In genomic region chr15:86164718-86165345, GRCm38 (mm10) we compare ENCODE assay signal across 18 mouse cellular contexts. TPM values are rescaled to one million over a fixed set of nuclear protein-coding genes. Genes with fewer than 3 reads are reported as not detected.
DNase-seq lines count a peak whose midpoint lies in the region; ATAC-seq and TF ChIP-seq lines count a peak whose summit lies in the region.
"Had no signal": no experiment of that assay in that cellular context is flagged by ENCODE, and none has a peak within 500 bp of the region (broad histone marks: within the 10 kb centered on the region; RNA-seq: fewer than 3 reads in every experiment).

No protein-coding gene starts in this region.

- H3K4me1 ChIP-seq in testis, adult 2 months (ENCODE audit: control insufficient read depth, insufficient read depth, low read length), result peaks cover 12% of the 10 kb centered on the region
- H3K4me1 ChIP-seq in limb, embryonic 14.5 days (ENCODE audit: control insufficient read depth, insufficient read depth, low read length), result 0 out of 2 replicates have a peak, but pooled peaks cover 4% of the 10 kb centered on the region

- no peaks in the 10 kb centered on the region for H3K9me3 ChIP-seq in limb, embryonic 14.5 days (ENCODE audit: control insufficient read depth, low read length)

- peak; percentile 90 for DNase-seq in heart, adult 11 months
- no peak for DNase-seq in heart, adult 9 months (ENCODE audit: low spot score in 2 of 2)
- DNase-seq in testis, postnatal 10 days (ENCODE audit: low spot score), result no peak
- no peak for DNase-seq in limb, embryonic 14.5 days (ENCODE audit: low spot score)
- peak; percentile 63 for DNase-seq in testis, postnatal 14 days (ENCODE audit: low spot score)
- no peak for DNase-seq in embryo, embryonic 10 days (ENCODE audit: low spot score)
- DNase-seq: adrenal gland, adult 8-10 months; cerebellum, adult 18-20 months; cerebellum, adult 9-11 months; cerebellum, postnatal 36 days; forebrain, postnatal 0 days; gastrocnemius, postnatal 14 days; heart, postnatal 36 days had no signal

- H3K9ac ChIP-seq in limb, embryonic 14.5 days (ENCODE audit: low read depth, low read length, severe bottlenecking), result no peak overlapping the region
- H3K9ac ChIP-seq: forebrain, postnatal 0 days; heart, embryonic 13.5 days; hindbrain, embryonic 12.5 days had no signal

- 0 out of 2 replicates have a peak, but pooled peaks have one; percentile 25 for ATAC-seq in limb, embryonic 14.5 days (ENCODE audit: low FRiP score, low read depth)
- ATAC-seq: forebrain, postnatal 0 days; hindbrain, embryonic 16.5 days; inflammation-experienced regulatory T-cells, adult 6 months had no signal

- TF ChIP-seq CTCF in testis, adult 2 months (IDR thresholded peaks at IDR 0.05; ENCODE audit: control insufficient read depth, insufficient read depth, insufficient replicate concordance, low read depth, low read length), result no peak

- TF ChIP-seq POLR2A in testis, adult 2 months (IDR thresholded peaks at IDR 0.05; ENCODE audit: control insufficient read depth, low read depth, low read length), result no peak
- no peak for TF ChIP-seq POLR2A in limb, embryonic 14.5 days (IDR thresholded peaks at IDR 0.05; ENCODE audit: borderline replicate concordance, extremely low read depth, insufficient read depth, insufficient read length)

- H3K36me3 ChIP-seq in testis, adult 2 months (ENCODE audit: control insufficient read depth, insufficient read depth, low read length), result peaks cover 2% of the 10 kb centered on the region; the same call in 1 of the 2 replicates
- peaks cover 25% of the 10 kb centered on the region for H3K36me3 ChIP-seq in limb, embryonic 14.5 days (ENCODE audit: control insufficient read depth, insufficient read depth, low read length)

- peak overlapping the region; percentile 33 for H3K27ac ChIP-seq in testis, adult 2 months (ENCODE audit: control insufficient read depth, insufficient read depth, low read depth, low read length)
- no peak overlapping the region for H3K27ac ChIP-seq in limb, embryonic 14.5 days (replicated peaks; ENCODE audit: low read depth, low read length)
- H3K27ac ChIP-seq: heart, embryonic 13.5 days; hindbrain, embryonic 12.5 days had no signal

- 71% methylated on average over 21 of the region's 21 CpGs for WGBS in limb, embryonic 14.5 days

- no peak overlapping the region for H3K4me2 ChIP-seq in limb, embryonic 14.5 days (replicated peaks; ENCODE audit: low read depth, low read length, severe bottlenecking)
- H3K4me2 ChIP-seq: heart, embryonic 13.5 days; hindbrain, embryonic 12.5 days had no signal

- H3K27me3 ChIP-seq in testis, adult 2 months (ENCODE audit: control insufficient read depth, insufficient read depth, low read length), result no peaks in the 10 kb centered on the region
- H3K27me3 ChIP-seq in limb, embryonic 14.5 days (ENCODE audit: control insufficient read depth, insufficient read depth, low read length), result no peaks in the 10 kb centered on the region
- H3K27me3 ChIP-seq: heart, embryonic 13.5 days; hindbrain, embryonic 12.5 days had no signal

- H3K4me3 ChIP-seq in testis, adult 2 months (ENCODE audit: control insufficient read depth, low read depth, low read length), result peak overlapping the region; percentile 61
- H3K4me3 ChIP-seq in limb, embryonic 14.5 days (replicated peaks; ENCODE audit: low read length), result no peak overlapping the region
- H3K4me3 ChIP-seq: heart, embryonic 13.5 days; hindbrain, embryonic 12.5 days had no signal

RNA-seq across cellular contexts. Expression of gene Cerk, which starts 21.1 kb away (rescaled TPM):
- 61.5 and 61.7 TPM in 2 replicates for polyA plus RNA-seq in testis, adult 2 months (2012; rRNA removed)
- polyA plus RNA-seq in limb, embryonic 14.5 days (2012; rRNA removed), result 20.4 and 23.3 TPM in 2 replicates
- polyA plus RNA-seq in limb, embryonic 14.5 days (2014; fragmentation: Nextera tagmentation; extraction: Ambion mirVana), result 18.0 and 19.7 TPM in 2 replicates

RNA-seq across cellular contexts. Expression of gene Tbc1d22a, which starts 49.4 kb away (rescaled TPM):
- polyA plus RNA-seq in testis, adult 2 months (2012; rRNA removed), result 19.5 and 23.0 TPM in 2 replicates
- 15.5 and 21.3 TPM in 2 replicates for polyA plus RNA-seq in limb, embryonic 14.5 days (2012; rRNA removed)
- 8.7 and 10.3 TPM in 2 replicates for polyA plus RNA-seq in limb, embryonic 14.5 days (2014; fragmentation: Nextera tagmentation; extraction: Ambion mirVana)

Comparison
In these comparisons a context has a peak if more than half of its experiments do, and no peak if none do; other contexts are left out.
1. DNase-seq: peak in heart, adult 11 months (single experiment) and testis, postnatal 14 days (single experiment); none in heart, adult 9 months (0 of 2), testis, postnatal 10 days (single experiment), limb, embryonic 14.5 days (single experiment) and embryo, embryonic 10 days (single experiment).